Mouse (Mus musculus) liver, adult (tissue): ENCODE measurements at regions not wholly inside any gene's neighbourhood (a gene's known extent, or its start where the extent isn't known, plus 50 kb on each side); places are given as distances from the start of the nearest gene placed in this dataset.

Source experiments
- GATA4 ChIP-seq: IDR thresholded peaks from 2 replicates; pipeline ENCODE4 v1.6.1; 2014; ENCODE audit warnings: mild to moderate bottlenecking, low read length; ENCODE audit not compliant: insufficient replicate concordance

- no peak for TF ChIP-seq GATA4
Measured at GRCm38 (mm10) chr9:32027962-32028361, 88.0 kb upstream of the Arhgap32 start.

DNA sequence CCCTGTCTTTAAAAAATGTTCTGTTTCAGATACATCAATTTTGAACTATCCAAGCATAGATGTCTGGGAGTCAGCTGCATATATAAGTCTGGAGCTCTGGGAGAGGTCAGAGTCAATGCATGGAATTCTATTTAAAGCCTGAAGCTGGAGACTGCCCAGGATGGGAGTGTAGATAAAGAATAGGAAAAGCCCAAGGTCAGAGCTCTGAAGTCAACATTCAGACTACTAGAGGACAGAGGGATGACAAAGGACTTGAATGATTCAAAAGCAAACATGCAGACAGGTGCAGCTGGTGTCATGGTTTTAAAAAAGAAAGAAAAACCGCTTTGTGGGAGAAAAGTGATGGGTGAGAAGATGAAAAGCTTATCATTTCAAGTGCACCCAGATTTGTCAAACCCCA, 86.9 kb upstream of the Arhgap32 start:
- no peak for TF ChIP-seq GATA4

DNA sequence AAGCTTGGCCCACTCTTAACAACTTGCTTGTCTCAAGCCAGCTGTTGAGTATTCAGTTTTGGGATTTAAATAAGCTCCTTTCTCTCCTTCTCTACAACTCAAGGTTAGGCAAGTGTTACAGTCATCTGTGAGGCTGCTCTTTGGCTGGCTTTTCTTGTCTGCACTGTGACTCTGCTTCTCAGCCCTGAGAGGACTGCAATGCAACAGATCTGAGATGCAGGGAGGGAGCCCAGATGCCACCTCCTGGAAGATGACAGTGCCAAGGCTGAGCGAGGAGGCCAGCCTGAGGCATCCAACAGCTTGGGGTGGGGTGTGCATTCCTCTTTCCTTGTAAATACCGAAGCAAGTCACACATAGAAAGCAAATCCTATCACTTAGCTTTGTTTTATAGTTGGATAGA, 86.2 kb upstream of the Arhgap32 start:
- TF ChIP-seq GATA4, result no peak

DNA sequence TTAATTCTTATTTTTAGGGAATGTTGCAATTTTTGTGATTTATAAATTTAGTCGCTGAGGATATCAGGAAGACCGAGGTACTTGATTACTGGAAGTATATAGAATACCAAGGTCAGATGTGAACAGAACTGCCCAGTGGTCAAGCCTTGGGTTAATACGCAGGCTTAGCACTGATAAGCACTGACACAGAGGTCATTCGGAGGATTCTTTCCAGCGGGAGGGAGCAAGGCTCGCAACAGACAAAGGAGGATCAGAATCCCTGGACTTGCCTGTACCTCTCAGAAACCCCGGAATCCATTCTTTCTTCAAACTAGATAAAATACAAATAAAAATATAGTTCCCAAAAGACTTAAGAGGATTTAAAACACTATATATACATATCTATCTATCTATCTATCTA, 85.7 kb upstream of the Arhgap32 start:
- TF ChIP-seq GATA4, result no peak

- peak; percentile 5; the same call in 1 of the 2 replicates for TF ChIP-seq GATA4
Measured at GRCm38 (mm10) chr9:32031950-32032453, 83.9 kb upstream of the Arhgap32 start.

- no peak for TF ChIP-seq GATA4
Measured at GRCm38 (mm10) chr9:32032521-32033185, 83.3 kb upstream of the Arhgap32 start.

- TF ChIP-seq GATA4, result no peak
Measured at GRCm38 (mm10) chr9:32033937-32034336, 82.0 kb upstream of the Arhgap32 start.

- peak; percentile 89 for TF ChIP-seq GATA4
Measured at GRCm38 (mm10) chr9:32039999-32040398, 75.9 kb upstream of the Arhgap32 start.

GRCm38 (mm10) chr9:32043344-32043743, 72.6 kb upstream of the Arhgap32 start:
- TF ChIP-seq GATA4, result no peak

DNA sequence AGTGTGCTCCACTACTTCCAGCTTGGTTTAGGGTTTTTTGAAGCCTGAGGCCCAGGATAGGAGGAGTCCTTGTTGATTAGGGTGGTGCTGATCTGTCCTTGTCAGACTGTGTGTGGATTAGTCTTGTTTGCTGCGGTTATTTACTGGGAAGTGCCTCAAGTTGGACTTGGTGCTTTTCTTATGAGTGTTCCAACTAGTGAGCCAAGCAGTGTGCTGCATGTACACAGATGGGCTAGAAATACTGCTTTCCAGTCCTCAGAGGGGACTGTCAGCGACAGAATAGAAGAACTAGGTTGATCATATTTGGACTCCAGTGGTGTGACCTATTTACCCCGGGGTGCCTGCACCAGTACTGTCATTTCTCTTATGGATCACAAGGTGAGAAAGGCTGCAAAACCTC, 69.1 kb upstream of the Arhgap32 start:
- no peak for TF ChIP-seq GATA4

DNA sequence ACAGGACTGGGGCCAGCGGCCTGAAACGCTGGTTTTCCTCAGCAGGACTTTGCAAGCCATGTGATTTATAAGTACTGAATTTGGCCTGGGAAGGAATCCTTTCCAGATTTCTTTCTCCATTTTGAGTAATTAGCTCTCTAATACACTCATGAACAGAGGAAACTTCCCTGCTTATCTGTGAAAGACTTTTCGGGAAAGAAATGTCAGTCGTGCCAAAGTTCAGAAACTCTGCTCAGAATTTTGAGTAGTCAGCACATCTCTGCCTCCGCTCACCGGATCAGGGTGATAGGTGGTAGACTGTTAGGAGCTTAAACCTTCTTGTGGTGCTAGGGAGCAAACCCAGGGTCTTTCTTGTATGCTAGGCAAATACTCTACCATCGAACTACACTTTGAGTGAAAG, 67.0 kb upstream of the Arhgap32 start:
- peak; percentile 92 for TF ChIP-seq GATA4

- no peak for TF ChIP-seq GATA4
Measured at GRCm38 (mm10) chr9:32049546-32049945, 66.4 kb upstream of the Arhgap32 start.

DNA sequence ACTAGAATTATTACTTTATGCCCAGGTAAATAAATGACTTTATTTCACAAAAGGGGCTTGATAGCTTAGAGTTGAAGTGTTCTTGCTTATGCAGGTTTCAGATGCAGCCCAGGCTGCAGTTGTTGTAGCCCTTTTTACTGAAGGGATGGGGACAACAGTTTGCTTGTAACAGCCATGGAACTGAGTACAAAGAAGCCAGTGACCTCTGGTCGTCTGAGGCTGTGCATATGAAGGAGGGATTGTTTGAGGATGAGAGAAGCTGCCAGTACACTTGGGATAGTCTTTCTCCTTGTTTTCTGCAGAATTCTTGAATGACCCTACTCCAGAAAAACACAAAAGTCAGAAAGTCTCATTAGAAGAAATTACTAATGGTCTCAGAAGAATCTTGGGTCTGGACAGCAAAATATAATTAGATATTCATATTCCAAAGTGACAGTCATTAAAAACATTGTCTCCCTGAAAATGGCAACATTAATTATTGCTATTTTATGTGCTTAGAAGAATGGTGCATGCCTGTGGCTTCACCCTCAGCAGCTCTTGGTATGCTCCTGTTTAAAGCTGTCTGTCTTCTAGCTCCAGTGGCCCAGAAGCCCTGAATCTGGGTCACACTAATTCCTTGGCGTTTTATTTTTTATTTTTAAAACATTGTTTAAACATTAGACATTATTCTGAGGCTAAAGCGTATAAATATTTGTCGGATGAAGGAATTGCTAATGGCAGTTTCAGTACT, 61.9 kb upstream of the Arhgap32 start:
- TF ChIP-seq GATA4, result no peak

DNA sequence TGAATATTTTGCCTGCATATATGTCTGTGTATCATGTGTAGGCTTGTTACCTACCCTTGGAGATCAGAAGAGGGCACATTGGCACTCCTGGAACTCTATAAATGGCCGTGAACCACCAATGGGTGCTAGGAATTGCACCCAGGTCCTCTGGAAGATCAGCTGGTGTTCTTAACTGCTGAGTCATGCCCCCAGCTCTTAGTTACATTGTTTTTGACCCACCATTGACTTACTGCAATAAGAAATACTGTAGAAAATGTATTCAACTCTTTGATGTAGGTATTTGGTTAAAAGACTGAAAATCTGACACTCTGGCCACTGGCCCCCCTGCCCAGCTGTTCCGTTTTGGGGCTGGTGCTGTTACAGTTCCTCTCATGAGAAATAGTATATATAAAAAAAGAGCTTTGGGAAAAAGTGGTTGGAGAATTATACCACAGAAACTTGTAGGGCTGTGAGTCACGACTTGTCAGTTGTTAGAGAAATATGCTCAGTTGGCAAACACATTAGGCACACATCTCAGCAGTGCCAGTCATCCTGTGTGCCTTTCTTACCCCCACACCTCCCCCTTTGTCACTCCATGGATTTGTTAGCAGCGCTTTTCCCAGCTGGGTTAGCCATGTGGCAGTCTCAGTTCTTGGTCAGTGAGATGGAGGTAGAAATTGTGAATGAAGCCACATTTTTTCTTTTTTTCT, 58.4 kb upstream of the Arhgap32 start:
- TF ChIP-seq GATA4, result no peak

GRCm38 (mm10) chr9:32062740-32063139, 53.2 kb upstream of the Arhgap32 start:
- no peak for TF ChIP-seq GATA4

DNA sequence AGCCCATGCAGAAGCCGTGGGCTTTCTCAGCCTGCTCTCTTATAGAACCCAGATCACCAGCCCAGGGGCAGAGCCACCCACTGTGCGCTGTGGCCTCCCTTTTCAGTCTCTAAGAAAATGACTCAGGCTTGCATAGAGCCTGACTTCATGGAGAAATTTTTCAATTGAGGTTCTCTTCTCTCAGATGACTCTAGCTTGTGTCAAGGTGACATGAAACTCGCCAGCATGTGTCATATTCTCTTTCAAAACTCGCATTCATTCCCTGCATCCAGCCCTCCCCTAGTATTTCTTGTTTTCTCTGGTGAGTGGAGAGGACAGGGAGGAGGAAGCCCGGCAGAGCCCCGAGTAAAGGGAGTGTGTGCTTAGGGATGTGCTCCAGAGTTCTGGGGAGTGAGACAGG, 52.4 kb upstream of the Arhgap32 start:
- TF ChIP-seq GATA4, result no peak
